Mouse (Mus musculus): ENCODE measurements around the gene Alkbh4. TPM values are rescaled to one million over a fixed set of nuclear protein-coding genes. Genes with fewer than 3 reads are reported as not detected.
"Not testable (repeated sequence)": the region's sequence is repeated elsewhere in the genome, so short reads cannot be mapped to it uniquely, and the experiment has no call there.

Gene Alkbh4
- polyA plus RNA-seq, 1 experiment from 2014 or later: 22.8 TPM

GRCm38 (mm10) chr5:136146936-136147335 lies 11.0 kb downstream of the Alkbh4 start:
- Histone ChIP-seq H3K9ac (no peak overlapping the region), H3K4me1 (no peaks in the 10 kb centered on the region), H3K27ac (no peak overlapping the region), H3K9me3 (no peaks in the 10 kb centered on the region), H3K4me3 (no peak overlapping the region), H3K36me3 (replicated peaks) (peaks cover 3% of the 10 kb centered on the region; the same call in 1 of the 2 replicates), H3K4me2 (no peak overlapping the region), H3K27me3 (replicated peaks) (no peaks in the 10 kb centered on the region)
- no peak for ATAC-seq (replicated peaks)
- 96% methylated on average over 1 of the region's 1 CpGs for WGBS

DNA sequence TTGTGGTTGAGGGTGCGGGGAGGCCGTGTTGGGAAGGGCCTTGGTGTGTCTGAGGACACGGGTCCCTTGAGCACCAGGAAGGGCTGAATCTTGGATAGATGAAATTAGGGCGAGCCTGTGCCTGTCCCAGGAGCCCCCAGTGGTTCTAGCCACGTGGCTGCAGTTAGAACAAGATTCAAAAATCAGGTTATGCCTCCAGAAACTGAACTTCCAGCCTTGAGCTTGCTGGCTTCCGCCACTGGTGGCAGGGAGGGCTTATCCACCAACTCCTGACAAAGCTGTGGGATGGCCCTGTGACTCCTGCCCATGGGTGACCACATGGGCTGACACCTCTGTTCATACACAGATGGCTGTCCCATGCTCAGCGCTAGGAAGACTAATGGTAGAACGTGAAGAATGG lies 11.8 kb downstream of the Alkbh4 start:
- ATAC-seq (replicated peaks): no peak
- H3K36me3 ChIP-seq (replicated peaks): no peaks in the 10 kb centered on the region
- WGBS: 71% methylated on average over 8 of the region's 8 CpGs
- no peak overlapping the region for H3K9ac ChIP-seq
- no peaks in the 10 kb centered on the region for H3K4me1 ChIP-seq
- no peaks in the 10 kb centered on the region for H3K27me3 ChIP-seq (replicated peaks)
- H3K9me3 ChIP-seq: no peaks in the 10 kb centered on the region
- H3K27ac ChIP-seq: no peak overlapping the region
- H3K4me2 ChIP-seq: no peak overlapping the region
- H3K4me3 ChIP-seq: no peak overlapping the region

DNA sequence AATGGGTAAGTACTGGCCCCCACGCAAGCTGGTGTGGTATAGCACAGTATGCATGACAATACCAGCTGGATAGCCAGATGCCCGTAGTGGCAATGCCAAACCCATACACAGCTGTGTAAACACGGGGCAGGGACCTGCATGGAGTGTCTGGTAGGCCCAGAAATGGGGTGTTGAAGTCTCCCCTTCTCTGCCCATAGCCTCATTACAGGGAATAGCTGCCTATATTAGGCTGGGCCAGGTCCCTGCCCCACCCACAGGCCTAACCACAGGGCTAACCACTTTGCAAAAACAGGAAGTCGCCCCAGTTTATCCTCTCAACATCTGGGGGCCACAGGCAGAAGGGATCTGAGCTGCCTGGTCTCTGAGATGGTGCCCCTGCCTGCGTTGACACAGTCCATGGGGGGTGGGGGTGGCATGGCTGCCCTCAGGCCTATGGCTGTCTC lies 13.2 kb downstream of the Alkbh4 start:
- H3K9me3 ChIP-seq; H3K4me3 ChIP-seq; H3K4me2 ChIP-seq; H3K4me1 ChIP-seq; H3K9ac ChIP-seq; H3K27me3 ChIP-seq (replicated peaks); H3K27ac ChIP-seq; ATAC-seq (replicated peaks); H3K36me3 ChIP-seq (replicated peaks): not testable (repeated sequence)
- 74% methylated on average over 5 of the region's 5 CpGs for WGBS

- Histone ChIP-seq H3K4me1 (no peaks in the 10 kb centered on the region), H3K27ac (no peak overlapping the region), H3K4me3 (no peak overlapping the region), H3K9me3 (no peaks in the 10 kb centered on the region), H3K4me2 (no peak overlapping the region), H3K27me3 (replicated peaks) (no peaks in the 10 kb centered on the region), H3K36me3 (replicated peaks) (no peaks in the 10 kb centered on the region), H3K9ac (no peak overlapping the region)
- WGBS: 80% methylated on average over 8 of the region's 8 CpGs
- ATAC-seq (replicated peaks): no peak
Observed at GRCm38 (mm10) chr5:136152365-136152764, 16.4 kb downstream of the Alkbh4 start.

DNA sequence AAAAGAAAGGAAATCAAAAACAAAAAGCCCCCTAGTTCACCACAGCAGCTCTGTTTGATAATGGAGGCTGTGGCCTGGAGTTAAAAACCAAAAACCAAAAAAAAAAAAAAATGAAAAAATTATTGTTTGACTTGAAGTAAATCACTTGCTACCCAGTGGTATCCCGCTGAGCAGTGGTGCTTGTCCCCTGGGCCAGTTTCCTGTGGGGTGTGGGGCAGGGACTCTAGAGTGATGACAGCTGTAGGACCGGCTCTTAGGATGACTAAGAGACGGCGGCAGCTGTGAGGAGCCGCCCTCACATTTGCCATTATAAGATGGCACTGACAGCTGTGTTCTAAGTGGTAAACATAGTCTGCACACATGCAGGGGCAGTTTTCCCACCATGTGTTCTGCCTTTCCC lies 19.5 kb downstream of the Alkbh4 start:
- H3K27ac ChIP-seq: no peak overlapping the region
- no peaks in the 10 kb centered on the region for H3K4me1 ChIP-seq
- WGBS: 93% methylated on average over 5 of the region's 5 CpGs
- no peak for ATAC-seq (replicated peaks)
- H3K36me3 ChIP-seq (replicated peaks): peaks cover 1% of the 10 kb centered on the region; the same call in 1 of the 2 replicates
- H3K9me3 ChIP-seq: no peaks in the 10 kb centered on the region
- no peak overlapping the region for H3K4me2 ChIP-seq
- no peak overlapping the region for H3K9ac ChIP-seq
- H3K27me3 ChIP-seq (replicated peaks): no peaks in the 10 kb centered on the region
- H3K4me3 ChIP-seq: no peak overlapping the region

DNA sequence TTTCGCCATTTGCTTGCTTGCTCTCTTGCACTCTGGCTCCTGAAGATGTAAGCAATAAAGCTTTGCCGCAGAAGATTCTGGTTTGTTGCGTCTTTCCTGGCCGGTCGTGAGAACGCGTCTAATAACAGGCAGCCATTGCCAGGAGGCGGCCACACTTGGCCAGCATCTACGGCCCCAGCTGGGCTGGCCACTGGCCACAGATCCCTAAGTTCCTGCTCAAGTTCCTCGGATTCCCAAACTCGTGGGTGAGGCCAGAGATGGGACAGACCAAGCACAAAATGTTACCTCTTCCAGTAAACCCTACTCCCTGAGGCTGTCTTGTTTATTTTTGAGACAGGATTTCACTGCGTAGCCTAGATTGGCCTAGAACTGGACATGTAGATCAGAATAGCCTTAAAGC lies 24.1 kb downstream of the Alkbh4 start:
- not testable (repeated sequence) for H3K4me1 ChIP-seq; H3K4me2 ChIP-seq; H3K4me3 ChIP-seq; H3K36me3 ChIP-seq (replicated peaks); H3K9ac ChIP-seq; H3K27ac ChIP-seq; H3K27me3 ChIP-seq (replicated peaks); H3K9me3 ChIP-seq; ATAC-seq (replicated peaks)
- WGBS: 91% methylated on average over 11 of the region's 12 CpGs

DNA sequence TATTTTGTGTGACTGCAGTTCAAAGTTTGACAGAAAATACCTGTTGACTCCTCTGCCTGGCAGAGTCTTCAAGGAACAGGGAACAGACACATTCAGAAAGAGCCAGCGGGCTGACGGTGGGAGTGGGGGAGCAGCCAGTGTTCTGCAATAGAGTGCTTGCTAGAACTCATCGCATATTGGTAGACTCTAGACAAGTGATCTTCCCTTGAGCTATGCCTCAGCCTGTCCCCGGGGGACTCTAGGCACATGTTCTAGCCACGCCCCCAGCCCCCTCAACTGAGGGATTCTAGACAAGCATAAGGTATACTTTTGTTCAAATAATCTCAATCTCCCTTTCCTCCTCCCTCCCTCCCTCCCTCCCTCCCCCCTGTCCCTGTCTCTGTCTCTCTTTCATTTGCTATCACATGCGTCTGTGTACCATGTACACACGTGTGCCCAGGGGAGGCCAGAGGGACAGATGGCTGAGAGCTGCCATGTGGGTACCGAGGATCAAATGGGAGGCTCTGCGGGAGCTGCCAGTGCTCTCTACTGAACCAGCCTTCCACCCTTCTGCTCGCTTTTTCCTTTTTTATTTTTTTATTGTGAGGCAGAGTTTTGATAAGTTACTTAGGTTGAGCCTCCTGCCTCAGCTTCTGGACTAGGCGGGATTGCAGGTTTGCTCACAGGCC lies 28.0 kb downstream of the Alkbh4 start:
- WGBS: 61% methylated on average over 11 of the region's 11 CpGs
- ATAC-seq (replicated peaks): no peak
- H3K27ac ChIP-seq: no peak overlapping the region

DNA sequence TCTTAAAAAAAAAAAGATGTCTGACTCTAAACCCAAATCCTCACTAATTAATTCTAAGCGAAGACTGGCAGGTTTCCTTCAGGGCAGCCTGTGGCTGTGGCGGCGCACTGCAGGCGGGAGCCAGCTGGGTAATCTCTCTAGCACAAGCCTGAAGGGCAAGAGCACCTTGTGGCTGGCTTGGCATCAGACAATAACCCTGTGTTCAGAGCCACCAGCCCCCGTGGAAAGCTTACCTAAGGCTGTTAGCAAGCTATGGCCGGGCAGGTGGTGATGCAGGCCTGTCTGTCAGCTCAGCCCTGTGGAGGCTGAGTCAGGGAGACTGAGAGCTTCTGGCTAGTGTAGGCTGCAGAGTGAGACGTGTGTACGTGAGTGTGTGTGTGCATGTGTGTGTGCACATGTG lies 29.3 kb downstream of the Alkbh4 start:
- Histone ChIP-seq H3K9me3 (no peaks in the 10 kb centered on the region), H3K36me3 (replicated peaks) (peaks cover 12% of the 10 kb centered on the region; the same call in 1 of the 2 replicates), H3K4me1 (peaks cover 6% of the 10 kb centered on the region), H3K4me2 (no peak overlapping the region), H3K9ac (no peak overlapping the region), H3K4me3 (no peak overlapping the region), H3K27me3 (replicated peaks) (no peaks in the 10 kb centered on the region), H3K27ac (0 out of 2 replicates have a peak overlapping the region, but pooled peaks have one; percentile 55)
- no peak for ATAC-seq (replicated peaks)
- WGBS: 59% methylated on average over 8 of the region's 8 CpGs

More for the DNA sequence above, 28.0 kb downstream of the Alkbh4 start:
- Histone ChIP-seq H3K36me3 (replicated peaks) (peaks cover 12% of the 10 kb centered on the region; the same call in 1 of the 2 replicates), H3K4me2 (no peak overlapping the region), H3K9me3 (no peaks in the 10 kb centered on the region), H3K4me3 (no peak overlapping the region), H3K4me1 (no peaks in the 10 kb centered on the region), H3K9ac (no peak overlapping the region), H3K27me3 (replicated peaks) (no peaks in the 10 kb centered on the region)

- ATAC-seq (replicated peaks): no peak
- no peak overlapping the region for H3K27ac ChIP-seq
- 94% methylated on average over 4 of the region's 4 CpGs for WGBS
Observed at GRCm38 (mm10) chr5:136167296-136167695, 31.4 kb downstream of the Alkbh4 start.

GRCm38 (mm10) chr5:136168071-136168470 lies 32.1 kb downstream of the Alkbh4 start:
- H3K4me1 ChIP-seq: peaks cover 17% of the 10 kb centered on the region
- 94% methylated on average over 3 of the region's 3 CpGs for WGBS
- H3K9me3 ChIP-seq: no peaks in the 10 kb centered on the region
- no peak overlapping the region for H3K4me3 ChIP-seq
- H3K9ac ChIP-seq: no peak overlapping the region
- H3K4me2 ChIP-seq: no peak overlapping the region
- ATAC-seq (replicated peaks): no peak
- H3K36me3 ChIP-seq (replicated peaks): 0 out of 2 replicates have a peak, but pooled peaks cover 6% of the 10 kb centered on the region
- H3K27ac ChIP-seq: no peak overlapping the region
- H3K27me3 ChIP-seq (replicated peaks): no peaks in the 10 kb centered on the region

More at GRCm38 (mm10) chr5:136167296-136167695, 31.4 kb downstream of the Alkbh4 start:
- Histone ChIP-seq H3K9ac (no peak overlapping the region), H3K4me1 (peaks cover 17% of the 10 kb centered on the region), H3K4me3 (no peak overlapping the region), H3K4me2 (no peak overlapping the region), H3K36me3 (replicated peaks) (0 out of 2 replicates have a peak, but pooled peaks cover 6% of the 10 kb centered on the region), H3K9me3 (no peaks in the 10 kb centered on the region), H3K27me3 (replicated peaks) (no peaks in the 10 kb centered on the region)

- peak; percentile 48 for ATAC-seq (replicated peaks)
Observed at GRCm38 (mm10) chr5:136169626-136170511, 33.9 kb downstream of the Alkbh4 start.

More at GRCm38 (mm10) chr5:136169626-136170511, 33.9 kb downstream of the Alkbh4 start:
- Histone ChIP-seq H3K9me3 (no peaks in the 10 kb centered on the region), H3K36me3 (replicated peaks) (0 out of 2 replicates have a peak, but pooled peaks cover 6% of the 10 kb centered on the region), H3K27ac (peak overlapping the region; percentile 85), H3K4me2 (peak overlapping the region; percentile 67), H3K4me1 (peaks cover 28% of the 10 kb centered on the region), H3K4me3 (peak overlapping the region; percentile 64), H3K27me3 (replicated peaks) (no peaks in the 10 kb centered on the region), H3K9ac (peak overlapping the region; percentile 82)
- 10% methylated on average over 15 of the region's 15 CpGs for WGBS
